Mouse (Mus musculus) stomach, embryonic 14.5 days (tissue): ENCODE results near the gene Aup1. TPM values are rescaled to one million over a fixed set of nuclear protein-coding genes. Genes with fewer than 3 reads are reported as not detected.
A peak's percentile ranks its signal among the peaks of the same experiment; 100 is the strongest.

Experiments used
- ATAC-seq: fragments of 200-750 bp; cut with Nextera tagmentation; 2 replicates; pipeline ENCODE4 v1.8.0; 2017; ENCODE audit warnings: low read depth, moderate TSS enrichment; ENCODE audit not compliant: insufficient number of reproducible peaks, insufficient read depth, low FRiP score
- H3K27ac ChIP-seq: fragments of 300-500 bp; sonication (generic); 2 replicates; pipeline ENCODE4 v1.5.1; 2014; ENCODE audit warnings: mild to moderate bottlenecking, low read length, moderate library complexity, mixed read lengths
- H3K27me3 ChIP-seq: fragments of 300-500 bp; sonication (generic); 2 replicates; pipeline ENCODE4 v1.6.1; 2014; ENCODE audit warnings: low read length, control low read depth, mixed read lengths; ENCODE audit not compliant: control insufficient read depth, insufficient read depth
- H3K36me3 ChIP-seq: fragments of 300-500 bp; sonication (generic); 2 replicates; pipeline ENCODE4 v1.6.1; 2014; ENCODE audit warnings: mild to moderate bottlenecking, control low read depth, low read length, moderate library complexity, mixed read lengths; ENCODE audit not compliant: control insufficient read depth, insufficient read depth
- H3K4me1 ChIP-seq: fragments of 300-500 bp; sonication (generic); 2 replicates; pipeline ENCODE4 v1.6.1; 2014; ENCODE audit warnings: low read length, control low read depth, mixed read lengths; ENCODE audit not compliant: control insufficient read depth, insufficient read depth
- H3K4me2 ChIP-seq: fragments of 300-500 bp; sonication (generic); replicated peaks from 2 replicates; pipeline ENCODE4 v1.6.1; 2014; ENCODE audit warnings: low read depth, low read length, control low read depth
- H3K4me3 ChIP-seq: fragments of 300-500 bp; sonication (generic); 2 replicates; pipeline ENCODE4 v1.5.1; 2014; ENCODE audit warnings: low read depth, low read length, control low read depth
- H3K9ac ChIP-seq: fragments of 300-500 bp; sonication (generic); replicated peaks from 2 replicates; pipeline ENCODE4 v1.6.1; 2014; ENCODE audit warnings: low read depth, mild to moderate bottlenecking, control low read depth, low read length, moderate library complexity, mixed read lengths
- H3K9me3 ChIP-seq: fragments of 300-500 bp; sonication (generic); 2 replicates; pipeline ENCODE4 v1.6.1; 2016; ENCODE audit warnings: low read depth, low read length, control low read depth; ENCODE audit not compliant: control insufficient read depth
- WGBS: fragments of 180-500 bp; shearing (Covaris S2); extraction: QIAGEN DNeasy Blood & Tissue Kit; methylation state at CpG from one replicate; pipeline ENCODE4 v1.1.7; 2014; 5-methylcytosine and 5-hydroxymethylcytosine counted together
- polyA plus RNA-seq: library from polyadenylated mRNA; unstranded; fragments of >200 nt; fragmentation: Nextera tagmentation; extraction: Ambion mirVana; gene quantifications from 2 replicates; pipeline ENCODE4 v1.2.1, GENCODE M21; 2014

The Aup1 gene
- polyA plus RNA-seq, 1 experiment from 2014 or later = 135 TPM

DNA sequence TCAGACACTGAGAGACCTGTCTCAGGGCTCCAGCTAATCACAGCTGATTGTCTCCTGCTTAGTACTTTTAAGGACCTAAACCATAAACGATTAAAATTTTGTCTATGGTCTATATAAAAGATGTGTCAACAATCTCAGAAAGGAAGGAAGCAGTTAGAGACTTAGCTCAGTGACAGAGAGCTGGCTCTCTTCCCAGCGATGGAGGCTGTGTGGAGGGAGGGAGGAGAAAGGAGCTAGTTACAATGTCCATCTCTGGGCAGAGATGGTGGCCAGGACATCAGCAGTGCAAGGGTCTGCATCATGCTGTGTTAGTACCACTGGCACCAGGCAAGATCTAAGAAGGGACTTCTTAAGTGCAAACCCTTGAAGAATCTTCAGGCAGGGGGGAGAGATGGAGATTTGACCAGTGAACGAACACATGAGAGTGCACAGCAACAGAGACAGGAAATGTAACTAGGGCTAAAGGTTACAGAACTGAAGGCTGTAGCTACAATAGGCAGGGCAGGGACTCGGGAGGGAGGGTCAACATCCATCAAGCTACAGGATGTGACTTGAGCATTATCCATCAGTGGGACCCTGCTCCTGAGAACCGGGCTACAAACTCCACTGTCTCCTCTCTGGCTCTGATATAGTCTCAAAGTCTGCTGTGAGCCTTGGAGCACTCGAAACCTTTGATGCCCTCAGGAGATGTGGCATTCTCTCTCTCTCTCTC, 38.3 kb downstream of the Aup1 start:
- Histone ChIP-seq H3K9ac (no peak overlapping the region), H3K27me3 (peaks cover 16% of the 10 kb centered on the region), H3K4me2 (no peak overlapping the region), H3K4me1 (0 out of 2 replicates have a peak, but pooled peaks cover 2% of the 10 kb centered on the region), H3K9me3 (no peaks in the 10 kb centered on the region), H3K4me3 (no peak overlapping the region), H3K36me3 (no peaks in the 10 kb centered on the region), H3K27ac (no peak overlapping the region)
- ATAC-seq = no peak
- WGBS = 29% methylated on average over 6 of the region's 6 CpGs

DNA sequence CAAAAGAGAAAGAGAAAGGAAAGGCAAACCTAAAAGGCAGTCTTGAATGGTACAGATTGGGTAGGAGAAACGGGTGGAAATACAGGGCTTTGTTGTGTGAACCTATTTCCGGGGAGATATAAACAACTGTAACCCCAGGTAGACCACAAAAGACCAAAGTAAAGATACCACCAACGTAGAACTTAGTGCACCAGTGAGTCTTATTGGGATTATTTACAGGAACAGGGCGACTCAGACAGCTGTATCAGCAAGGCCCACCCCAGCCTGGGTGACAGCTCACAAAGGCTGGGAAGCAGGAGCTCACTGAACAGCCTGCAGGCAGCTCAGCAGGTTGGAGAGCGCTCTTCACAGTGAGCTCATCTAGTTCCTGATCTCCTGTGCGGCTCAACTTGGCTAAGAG, 41.6 kb downstream of the Aup1 start:
- no peaks in the 10 kb centered on the region for H3K27me3 ChIP-seq
- no peak overlapping the region for H3K27ac ChIP-seq
- H3K9me3 ChIP-seq = no peaks in the 10 kb centered on the region
- H3K4me3 ChIP-seq = no peak overlapping the region
- 42% methylated on average over 6 of the region's 6 CpGs for WGBS
- H3K9ac ChIP-seq = no peak overlapping the region
- no peaks in the 10 kb centered on the region for H3K36me3 ChIP-seq
- H3K4me2 ChIP-seq = no peak overlapping the region
- no peak for ATAC-seq
- no peaks in the 10 kb centered on the region for H3K4me1 ChIP-seq

DNA sequence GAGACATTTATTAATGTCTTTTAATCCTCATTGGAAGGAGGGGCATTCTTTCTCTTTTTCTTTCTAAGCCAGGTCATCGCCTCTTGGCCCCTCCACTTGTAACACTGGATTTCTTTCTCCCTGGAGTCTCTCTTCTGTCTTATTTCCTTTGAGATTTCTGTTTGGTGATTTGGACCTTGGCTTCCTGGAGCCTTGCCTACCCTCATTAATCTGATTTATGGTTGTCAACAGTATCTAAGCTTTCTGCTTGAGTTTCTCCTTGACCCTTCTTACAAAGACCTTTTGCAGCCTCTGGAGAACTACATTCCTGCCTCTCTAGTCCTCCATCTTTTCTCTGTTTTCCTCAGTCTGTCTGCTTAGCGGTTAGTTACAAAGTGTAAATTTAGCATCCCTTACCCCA, 44.1 kb downstream of the Aup1 start:
- H3K4me1 ChIP-seq = peaks cover 10% of the 10 kb centered on the region; the same call in 1 of the 2 replicates
- H3K27ac ChIP-seq = no peak overlapping the region
- no peak for ATAC-seq
- no peaks in the 10 kb centered on the region for H3K9me3 ChIP-seq
- H3K9ac ChIP-seq = no peak overlapping the region
- H3K36me3 ChIP-seq = no peaks in the 10 kb centered on the region
- WGBS = 38% methylated on average over 2 of the region's 2 CpGs
- H3K27me3 ChIP-seq = no peaks in the 10 kb centered on the region
- H3K4me2 ChIP-seq = no peak overlapping the region
- no peak overlapping the region for H3K4me3 ChIP-seq

DNA sequence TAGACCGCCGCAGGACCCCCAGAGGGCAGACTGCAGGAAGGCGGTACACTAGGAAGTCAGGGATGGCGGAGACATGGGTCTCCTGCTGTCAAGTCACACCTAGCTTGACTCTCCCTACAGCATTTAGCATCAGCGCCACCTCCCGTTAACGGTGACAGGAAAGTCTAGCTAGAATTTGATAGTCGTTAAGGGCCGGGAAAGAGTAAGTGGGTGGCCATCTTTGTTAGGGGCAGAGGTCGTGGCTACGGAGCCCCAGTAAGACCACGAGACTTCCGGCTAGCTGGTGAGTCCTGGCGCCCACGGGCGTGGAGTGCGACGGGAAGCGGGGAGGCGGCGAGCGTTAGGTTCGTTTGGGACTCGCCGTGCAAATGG, 47.0 kb downstream of the Aup1 start, which contains the start of the genes Ccdc142 and Gm42688:
Gene Ccdc142, plus strand, starts transcription at position 286 of the 372 bp plus-strand sequence.
Gene Gm42688, plus strand, starts transcription at position 302 of the 372 bp plus-strand sequence.
- peak within 1 kb of the TSS; percentile 81 for H3K27ac ChIP-seq
- H3K4me2 ChIP-seq = peak within 1 kb of the TSS; percentile 91
- H3K9ac ChIP-seq = peak within 1 kb of the TSS; percentile 57
- no peaks in the 10 kb centered on the region for H3K9me3 ChIP-seq
- peak; percentile 87 for ATAC-seq
- H3K4me3 ChIP-seq = peak within 1 kb of the TSS; percentile 72
- peaks cover 10% of the 10 kb centered on the region; the same call in 1 of the 2 replicates for H3K4me1 ChIP-seq
- H3K27me3 ChIP-seq = no peaks in the 10 kb centered on the region
- under 1% methylated on average over 25 of the region's 25 CpGs for WGBS
- H3K36me3 ChIP-seq = no peaks in the 10 kb centered on the region

DNA sequence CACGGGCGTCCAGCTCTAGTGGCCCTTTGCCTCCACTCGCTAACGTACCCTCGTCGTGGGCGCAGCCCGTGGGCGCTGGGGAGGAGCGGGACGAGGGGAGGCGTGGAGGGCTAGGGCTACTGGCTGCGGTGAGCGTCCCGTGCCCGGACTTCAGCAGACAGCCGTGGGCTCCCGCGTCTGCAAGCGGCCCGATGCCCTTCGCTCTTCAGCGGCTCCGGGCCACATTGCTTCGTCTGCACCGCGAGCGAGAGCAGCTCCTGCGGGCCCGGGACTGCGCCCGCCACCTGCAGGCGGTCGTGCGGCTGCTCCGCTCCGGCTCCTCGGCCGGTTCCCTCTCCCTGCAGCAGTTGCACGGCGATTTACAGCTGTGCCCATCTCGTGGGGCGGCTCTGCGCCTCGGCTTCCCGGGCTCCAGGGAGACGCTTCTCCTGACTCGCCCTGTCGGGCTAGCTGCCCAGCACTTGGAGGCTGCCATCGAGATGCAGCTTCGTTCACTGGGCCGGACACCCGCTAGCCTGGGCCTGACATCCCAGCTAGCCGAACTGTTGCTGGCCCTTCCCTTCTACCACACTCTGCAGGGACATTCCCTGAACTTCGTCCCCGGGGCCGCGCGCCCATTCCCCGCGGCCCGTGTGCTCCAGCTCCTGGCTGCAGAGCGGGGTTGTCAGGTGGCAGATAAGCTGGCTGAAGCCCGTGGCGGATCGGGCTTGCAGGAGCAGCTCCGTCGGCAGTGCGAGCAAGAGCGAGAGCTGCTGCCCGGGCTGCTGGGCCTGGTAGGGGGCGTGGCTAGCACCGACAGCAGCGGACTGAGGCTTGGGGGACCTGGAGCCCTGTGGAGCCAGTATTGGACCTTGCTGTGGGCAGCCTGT, 47.6 kb downstream of the Aup1 start:
- Histone ChIP-seq H3K36me3 (no peaks in the 10 kb centered on the region), H3K4me2 (peak overlapping the region; percentile 91), H3K9me3 (no peaks in the 10 kb centered on the region), H3K9ac (peak overlapping the region; percentile 57), H3K27ac (peak overlapping the region; percentile 81), H3K27me3 (no peaks in the 10 kb centered on the region), H3K4me1 (peaks cover 10% of the 10 kb centered on the region; the same call in 1 of the 2 replicates), H3K4me3 (peak overlapping the region; percentile 72)
- ATAC-seq = peak; percentile 80
- WGBS = under 1% methylated on average over 74 of the region's 74 CpGs

DNA sequence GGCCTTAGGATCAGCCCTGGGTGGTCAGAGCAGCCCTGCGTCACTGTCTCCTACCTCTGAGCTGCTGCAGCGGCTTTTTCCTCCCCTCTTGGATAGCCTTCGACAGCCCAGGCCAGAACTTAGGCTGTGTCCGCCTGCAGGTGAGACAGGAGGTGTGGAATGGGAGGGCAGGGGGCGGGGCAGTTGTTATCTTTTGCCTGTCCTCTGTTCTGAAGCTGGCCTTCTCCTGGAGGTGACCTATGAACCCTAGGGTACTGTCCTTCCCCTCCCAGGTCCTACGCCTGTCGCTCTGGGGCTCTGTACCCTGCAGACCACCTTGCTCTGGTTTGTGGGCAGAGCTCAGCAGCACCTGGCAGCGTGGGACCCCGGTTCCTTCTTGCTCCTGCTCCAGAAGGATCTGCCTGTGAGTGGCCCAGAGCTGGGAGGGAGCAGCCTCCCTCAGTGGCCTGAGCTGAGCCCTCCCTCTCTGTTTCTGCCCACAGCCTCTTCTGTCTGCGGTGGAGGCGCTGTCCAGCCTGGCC, 48.9 kb downstream of the Aup1 start:
- no peaks in the 10 kb centered on the region for H3K9me3 ChIP-seq
- no peaks in the 10 kb centered on the region for H3K36me3 ChIP-seq
- peaks cover 15% of the 10 kb centered on the region for H3K4me1 ChIP-seq
- 35% methylated on average over 11 of the region's 11 CpGs for WGBS
- no peaks in the 10 kb centered on the region for H3K27me3 ChIP-seq
- 0 out of 2 replicates have a peak overlapping the region, but pooled peaks have one; percentile 91 for H3K4me2 ChIP-seq
- no peak overlapping the region for H3K4me3 ChIP-seq
- ATAC-seq = no peak
- H3K9ac ChIP-seq = no peak overlapping the region
- no peak overlapping the region for H3K27ac ChIP-seq

DNA sequence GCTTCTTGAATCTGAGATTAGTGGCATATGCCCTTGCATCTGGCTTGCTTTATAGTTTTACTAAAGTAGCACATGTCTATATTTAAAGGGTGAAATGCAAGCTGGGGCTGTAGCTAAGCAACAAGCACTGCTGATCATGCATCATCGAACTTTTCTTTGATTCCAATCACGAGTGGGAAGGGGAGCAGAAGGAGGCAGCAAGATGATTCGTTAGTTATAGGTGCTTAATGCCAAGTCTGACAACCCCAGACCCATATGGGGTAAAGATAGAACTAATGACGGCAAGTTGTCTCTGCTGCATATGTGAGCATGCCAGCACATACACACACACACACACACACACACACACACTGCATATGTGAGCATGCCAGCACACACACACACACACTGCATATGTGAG, 49.8 kb downstream of the Aup1 start:
- Histone ChIP-seq H3K9ac (no peak overlapping the region), H3K4me1 (peaks cover 19% of the 10 kb centered on the region), H3K4me3 (no peak overlapping the region), H3K4me2 (no peak overlapping the region), H3K36me3 (no peaks in the 10 kb centered on the region), H3K27ac (no peak overlapping the region), H3K27me3 (no peaks in the 10 kb centered on the region), H3K9me3 (no peaks in the 10 kb centered on the region)
- 78% methylated on average over 4 of the region's 4 CpGs for WGBS
- no peak for ATAC-seq
